Mouse (Mus musculus) embryonic fibroblast, embryonic 13.5 days (primary cell): ENCODE data around the gene Xpo6. TPM values are rescaled to one million over a fixed set of nuclear protein-coding genes. Genes with fewer than 3 reads are reported as not detected.

Experiments used
- H3K27ac ChIP-seq: 2 replicates; pipeline ENCODE4 v1.5.1; 2012; ENCODE audit warnings: low read length, control low read depth, inconsistent platforms; ENCODE audit not compliant: insufficient read depth
- H3K4me1 ChIP-seq: 2 replicates; pipeline ENCODE4 v1.6.1; 2011; ENCODE audit warnings: low read length; ENCODE audit not compliant: control insufficient read depth, insufficient read depth
- H3K4me3 ChIP-seq: 2 replicates; pipeline ENCODE4 v1.5.1; 2011; ENCODE audit warnings: mild to moderate bottlenecking, control low read depth, low read length; ENCODE audit not compliant: insufficient read depth
- CTCF ChIP-seq: IDR thresholded peaks from 2 replicates; pipeline ENCODE4 v1.5.1; 2011; ENCODE audit warnings: mild to moderate bottlenecking, control low read depth, low read length, moderate library complexity, borderline replicate concordance; ENCODE audit not compliant: insufficient read depth
- POLR2A ChIP-seq: IDR thresholded peaks from 2 replicates; pipeline ENCODE4 v1.6.1; 2011; ENCODE audit warnings: low read depth, mild to moderate bottlenecking, control low read depth, low read length, moderate library complexity
- polyA plus RNA-seq: library from polyadenylated mRNA; stranded (reverse); fragments of >200 nt; gene quantifications from 2 replicates; pipeline ENCODE4 v1.2.4, GENCODE M21; 2011; ENCODE audit warnings: low read depth; ENCODE audit not compliant: missing spikeins, insufficient read length

Gene Xpo6
- polyA plus RNA-seq, 1 experiment = 108 TPM

GRCm38 (mm10) chr7:126070321-126070720, 130.0 kb downstream of the Xpo6 start:
- H3K4me1 ChIP-seq = no peaks in the 10 kb centered on the region
- H3K4me3 ChIP-seq = no peak overlapping the region
- no peak for TF ChIP-seq CTCF
- H3K27ac ChIP-seq = no peak overlapping the region

GRCm38 (mm10) chr7:126066777-126067176, 133.5 kb downstream of the Xpo6 start:
- TF ChIP-seq CTCF = no peak
- no peak for TF ChIP-seq POLR2A
- no peak overlapping the region for H3K4me3 ChIP-seq
- no peaks in the 10 kb centered on the region for H3K4me1 ChIP-seq
- no peak overlapping the region for H3K27ac ChIP-seq

- Histone ChIP-seq H3K4me3 (no peak overlapping the region), H3K27ac (no peak overlapping the region), H3K4me1 (no peaks in the 10 kb centered on the region)
- TF ChIP-seq POLR2A = no peak
- no peak for TF ChIP-seq CTCF
Measured at GRCm38 (mm10) chr7:126065243-126065876, 134.9 kb downstream of the Xpo6 start.

- no peak overlapping the region for H3K27ac ChIP-seq
- no peaks in the 10 kb centered on the region for H3K4me1 ChIP-seq
- TF ChIP-seq POLR2A (no peak), CTCF (no peak)
- H3K4me3 ChIP-seq = no peak overlapping the region
Measured at GRCm38 (mm10) chr7:126062228-126062627, 138.1 kb downstream of the Xpo6 start.

GRCm38 (mm10) chr7:126058918-126059317, 141.4 kb downstream of the Xpo6 start:
- Histone ChIP-seq H3K27ac (no peak overlapping the region), H3K4me1 (no peaks in the 10 kb centered on the region), H3K4me3 (no peak overlapping the region)
- no peak for TF ChIP-seq CTCF
- TF ChIP-seq POLR2A = no peak

- no peak overlapping the region for H3K4me3 ChIP-seq
Measured at GRCm38 (mm10) chr7:126057332-126057914, 142.9 kb downstream of the Xpo6 start.

GRCm38 (mm10) chr7:126054574-126054973, 145.7 kb downstream of the Xpo6 start:
- H3K27ac ChIP-seq = no peak overlapping the region
- no peaks in the 10 kb centered on the region for H3K4me1 ChIP-seq
- TF ChIP-seq CTCF (no peak), POLR2A (no peak)
- H3K4me3 ChIP-seq = no peak overlapping the region

More at GRCm38 (mm10) chr7:126057332-126057914, 142.9 kb downstream of the Xpo6 start:
- no peak overlapping the region for H3K27ac ChIP-seq
- no peaks in the 10 kb centered on the region for H3K4me1 ChIP-seq
- TF ChIP-seq CTCF (no peak), POLR2A (no peak)

- no peak overlapping the region for H3K4me3 ChIP-seq
- no peak overlapping the region for H3K27ac ChIP-seq
- TF ChIP-seq POLR2A = no peak
- no peak for TF ChIP-seq CTCF
- no peaks in the 10 kb centered on the region for H3K4me1 ChIP-seq
Measured at GRCm38 (mm10) chr7:126053618-126054017, 146.7 kb downstream of the Xpo6 start.

- TF ChIP-seq CTCF (no peak), POLR2A (no peak)
- no peak overlapping the region for H3K4me3 ChIP-seq
- no peak overlapping the region for H3K27ac ChIP-seq
- H3K4me1 ChIP-seq = no peaks in the 10 kb centered on the region
Measured at GRCm38 (mm10) chr7:126051910-126052309, 148.4 kb downstream of the Xpo6 start.

Other genes with a start within 250 kb of the Xpo6 start
- not detected in 2 replicates for gene Gsg1l, start 118.1 kb downstream of the Xpo6 start, polyA plus RNA-seq
- gene Sbk1, start 72.1 kb upstream of the Xpo6 start, polyA plus RNA-seq = 4.6 and 5.8 TPM in 2 replicates
- gene Lat, start 169.1 kb upstream of the Xpo6 start, polyA plus RNA-seq = 0.35 and 0.75 TPM in 2 replicates
- gene Spns1, start 176.9 kb upstream of the Xpo6 start, polyA plus RNA-seq = 34.6 and 40.2 TPM in 2 replicates
- 4.4 and 7.4 TPM in 2 replicates for gene Nfatc2ip, start 196.2 kb upstream of the Xpo6 start, polyA plus RNA-seq
- gene Cd19, start 214.4 kb upstream of the Xpo6 start, polyA plus RNA-seq = not detected in 2 replicates
- gene Rabep2, start 228.3 kb upstream of the Xpo6 start, polyA plus RNA-seq = 13.3 and 20.6 TPM in 2 replicates